Mouse (Mus musculus): ENCODE measurements at regions not wholly inside any gene's neighbourhood (a gene's known extent, or its start where the extent isn't known, plus 50 kb on each side); places are given as distances from the start of the nearest gene placed in this dataset.

GRCm38 (mm10) chr13:32536241-32536640 lies 197.7 kb upstream of the Gmds start:
- no peaks in the 10 kb centered on the region for H3K4me1 ChIP-seq

DNA sequence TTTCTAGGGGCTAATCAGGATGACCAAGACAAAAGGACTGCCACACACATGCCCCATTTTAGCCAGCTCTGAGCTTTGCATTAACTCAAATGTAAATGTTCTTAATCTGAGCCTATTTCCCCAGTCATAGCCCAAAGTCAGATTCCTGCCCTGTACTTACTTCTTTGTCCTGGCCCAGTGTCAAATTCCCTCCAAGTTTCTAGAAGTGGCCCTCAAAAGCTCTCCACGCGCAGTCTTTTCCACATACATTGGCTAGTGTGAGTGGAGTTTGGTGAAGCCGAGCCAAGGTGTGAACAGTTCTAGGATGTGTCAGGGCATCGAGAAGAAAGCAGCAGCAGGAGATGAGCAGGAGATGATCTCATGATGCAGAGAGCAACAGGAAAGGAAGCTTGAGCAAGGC lies 197.1 kb upstream of the Gmds start:
- Histone ChIP-seq H3K27ac (no peak overlapping the region), H3K4me1 (no peaks in the 10 kb centered on the region), H3K4me2 (replicated peaks) (no peak overlapping the region), H3K9ac (no peak overlapping the region), H3K27me3 (no peaks in the 10 kb centered on the region), H3K9me3 (no peaks in the 10 kb centered on the region), H3K4me3 (no peak overlapping the region), H3K36me3 (no peaks in the 10 kb centered on the region)
- no peak for ATAC-seq (ENCODE audit: insufficient number of reproducible peaks, insufficient read depth, low FRiP score, low TSS enrichment)
- WGBS = 86% methylated on average over 4 of the region's 4 CpGs

More at GRCm38 (mm10) chr13:32536241-32536640, 197.7 kb upstream of the Gmds start:
- H3K36me3 ChIP-seq = no peaks in the 10 kb centered on the region
- no peak overlapping the region for H3K4me2 ChIP-seq (replicated peaks)
- no peak overlapping the region for H3K9ac ChIP-seq
- 55% methylated on average over 4 of the region's 4 CpGs for WGBS
- no peak overlapping the region for H3K27ac ChIP-seq
- H3K27me3 ChIP-seq = no peaks in the 10 kb centered on the region
- no peaks in the 10 kb centered on the region for H3K9me3 ChIP-seq
- ATAC-seq (ENCODE audit: insufficient number of reproducible peaks, insufficient read depth, low FRiP score, low TSS enrichment) = no peak
- H3K4me3 ChIP-seq = no peak overlapping the region

DNA sequence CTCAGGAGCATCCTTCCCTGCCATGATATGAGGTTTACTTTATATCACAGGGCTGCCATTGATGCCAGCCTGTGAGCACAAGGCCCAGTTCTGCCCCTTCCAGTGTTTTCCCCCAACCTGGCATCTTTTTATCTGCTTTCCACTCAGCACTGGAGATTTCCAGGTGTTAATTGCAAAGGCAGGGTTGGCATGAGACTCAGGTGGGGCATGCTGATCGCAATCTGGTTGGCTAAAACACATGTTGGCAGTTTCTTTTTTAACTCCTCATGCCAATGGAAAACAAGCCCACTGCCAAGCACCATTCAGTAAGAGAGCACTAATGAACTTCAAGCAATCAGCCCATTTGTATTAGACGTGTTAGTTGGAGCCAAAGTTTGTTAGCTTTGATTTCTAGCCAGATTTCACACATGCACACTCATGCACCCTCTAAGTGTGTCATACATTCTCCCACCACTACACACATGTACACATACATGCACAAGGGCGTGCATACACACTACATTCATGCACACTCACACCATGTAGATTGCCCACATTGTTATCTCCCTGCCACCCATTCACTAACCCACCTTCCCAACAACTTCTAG lies 192.5 kb upstream of the Gmds start:
- no peak overlapping the region for H3K27ac ChIP-seq
- no peak for ATAC-seq (ENCODE audit: insufficient number of reproducible peaks, insufficient read depth, low FRiP score, low TSS enrichment)
- H3K36me3 ChIP-seq = no peaks in the 10 kb centered on the region
- H3K4me1 ChIP-seq = no peaks in the 10 kb centered on the region
- H3K4me2 ChIP-seq (replicated peaks) = no peak overlapping the region
- 81% methylated on average over 3 of the region's 3 CpGs for WGBS
- H3K27me3 ChIP-seq = no peaks in the 10 kb centered on the region
- no peaks in the 10 kb centered on the region for H3K9me3 ChIP-seq
- no peak overlapping the region for H3K4me3 ChIP-seq
- H3K9ac ChIP-seq = no peak overlapping the region

DNA sequence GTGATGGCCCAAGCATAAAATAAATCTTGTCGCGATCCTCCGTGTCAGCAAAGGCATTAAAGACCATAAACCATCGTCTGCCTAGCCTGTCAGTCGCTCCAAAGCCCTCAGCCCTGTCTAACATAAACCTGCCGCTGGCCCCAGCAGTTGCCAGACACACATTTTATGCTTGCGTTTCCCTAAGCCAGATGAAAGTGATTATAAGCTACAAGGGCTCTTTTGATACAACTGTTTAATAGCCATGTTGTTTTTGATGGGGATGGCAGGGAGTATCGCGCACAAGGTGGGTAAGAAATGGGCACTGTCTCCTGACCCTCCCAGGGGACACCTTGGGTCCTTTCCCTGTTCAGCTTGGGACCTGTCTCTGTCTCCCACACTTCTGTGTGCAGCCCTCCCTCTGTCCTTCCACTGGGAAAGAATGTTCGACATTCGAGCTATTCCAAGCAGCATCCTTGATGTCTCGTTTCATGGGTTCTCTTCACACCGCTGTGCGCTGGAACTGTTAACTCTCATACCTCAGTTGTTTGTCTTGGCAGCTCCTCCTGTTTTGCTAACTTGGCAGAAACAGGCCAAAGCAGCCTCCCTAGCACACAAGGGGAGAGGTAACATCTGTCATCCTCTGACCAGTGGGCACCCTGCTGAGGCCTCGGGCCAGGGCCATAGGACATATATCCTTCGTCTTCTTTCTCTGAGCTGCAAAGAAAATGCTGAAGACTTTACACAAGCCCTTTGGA lies 180.2 kb upstream of the Gmds start:
- Histone ChIP-seq H3K9me3 (no peaks in the 10 kb centered on the region), H3K36me3 (no peaks in the 10 kb centered on the region), H3K27me3 (no peaks in the 10 kb centered on the region), H3K4me2 (replicated peaks) (peak overlapping the region; percentile 8; the same call in 1 of the 2 replicates), H3K4me3 (no peak overlapping the region), H3K4me1 (peaks cover 11% of the 10 kb centered on the region; the same call in 1 of the 2 replicates), H3K9ac (no peak overlapping the region), H3K27ac (0 out of 2 replicates have a peak overlapping the region, but pooled peaks have one; percentile 59)
- 29% methylated on average over 16 of the region's 16 CpGs for WGBS
- no peak for ATAC-seq (ENCODE audit: insufficient number of reproducible peaks, insufficient read depth, low FRiP score, low TSS enrichment)

- WGBS = 66% methylated on average over 8 of the region's 8 CpGs
Measured at GRCm38 (mm10) chr13:32517514-32517913, 179.0 kb upstream of the Gmds start.

GRCm38 (mm10) chr13:32509231-32510023 lies 170.9 kb upstream of the Gmds start:
- Histone ChIP-seq H3K4me1 (peaks cover 4% of the 10 kb centered on the region; the same call in 1 of the 2 replicates), H3K4me2 (replicated peaks) (no peak overlapping the region), H3K9me3 (no peaks in the 10 kb centered on the region), H3K9ac (no peak overlapping the region), H3K36me3 (no peaks in the 10 kb centered on the region), H3K27ac (no peak overlapping the region), H3K27me3 (no peaks in the 10 kb centered on the region), H3K4me3 (no peak overlapping the region)
- ATAC-seq (ENCODE audit: insufficient number of reproducible peaks, insufficient read depth, low FRiP score, low TSS enrichment) = no peak
- 58% methylated on average over 5 of the region's 5 CpGs for WGBS

More at GRCm38 (mm10) chr13:32517514-32517913, 179.0 kb upstream of the Gmds start:
- H3K9ac ChIP-seq = no peak overlapping the region
- no peak overlapping the region for H3K27ac ChIP-seq
- ATAC-seq (ENCODE audit: insufficient number of reproducible peaks, insufficient read depth, low FRiP score, low TSS enrichment) = no peak
- no peak overlapping the region for H3K4me2 ChIP-seq (replicated peaks)
- H3K27me3 ChIP-seq = no peaks in the 10 kb centered on the region
- H3K9me3 ChIP-seq = no peaks in the 10 kb centered on the region
- no peak overlapping the region for H3K4me3 ChIP-seq
- H3K36me3 ChIP-seq = no peaks in the 10 kb centered on the region
- peaks cover 11% of the 10 kb centered on the region; the same call in 1 of the 2 replicates for H3K4me1 ChIP-seq

- H3K4me3 ChIP-seq = no peak overlapping the region
- peaks cover 4% of the 10 kb centered on the region; the same call in 1 of the 2 replicates for H3K4me1 ChIP-seq
- no peaks in the 10 kb centered on the region for H3K36me3 ChIP-seq
- no peak for ATAC-seq (ENCODE audit: insufficient number of reproducible peaks, insufficient read depth, low FRiP score, low TSS enrichment)
- no peaks in the 10 kb centered on the region for H3K27me3 ChIP-seq
- H3K27ac ChIP-seq = no peak overlapping the region
- WGBS = 61% methylated on average over 3 of the region's 3 CpGs
- no peak overlapping the region for H3K9ac ChIP-seq
- no peaks in the 10 kb centered on the region for H3K9me3 ChIP-seq
- H3K4me2 ChIP-seq (replicated peaks) = no peak overlapping the region
Measured at GRCm38 (mm10) chr13:32508447-32508846, 169.9 kb upstream of the Gmds start.

DNA sequence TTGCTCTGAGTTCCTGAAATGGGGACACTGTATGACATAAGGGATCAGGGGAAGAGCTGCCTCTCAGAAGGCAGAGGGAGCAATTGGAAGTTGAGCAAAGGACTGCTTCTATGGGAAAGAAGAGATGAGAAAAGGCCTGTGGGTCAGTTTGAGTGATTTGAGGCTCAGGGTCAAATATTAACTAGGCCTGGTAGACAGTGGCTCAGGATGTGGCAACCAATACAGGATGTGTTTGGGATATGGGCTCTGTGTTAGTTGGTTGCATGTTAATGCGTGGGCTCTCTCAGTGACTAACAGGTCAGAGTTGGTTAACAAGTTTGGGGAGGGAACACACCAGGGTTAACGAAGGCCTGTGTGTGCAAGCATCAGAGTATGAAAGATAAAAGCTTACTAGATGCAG lies 169.3 kb upstream of the Gmds start:
- no peaks in the 10 kb centered on the region for H3K36me3 ChIP-seq
- H3K9me3 ChIP-seq = no peaks in the 10 kb centered on the region
- no peak overlapping the region for H3K9ac ChIP-seq
- H3K4me2 ChIP-seq (replicated peaks) = no peak overlapping the region
- 0 out of 2 replicates have a peak overlapping the region, but pooled peaks have one; percentile 37 for H3K27ac ChIP-seq
- WGBS = 91% methylated on average over 2 of the region's 2 CpGs
- ATAC-seq (ENCODE audit: insufficient number of reproducible peaks, insufficient read depth, low FRiP score, low TSS enrichment) = no peak
- peaks cover 4% of the 10 kb centered on the region; the same call in 1 of the 2 replicates for H3K4me1 ChIP-seq
- no peak overlapping the region for H3K4me3 ChIP-seq
- no peaks in the 10 kb centered on the region for H3K27me3 ChIP-seq

- Histone ChIP-seq H3K4me2 (replicated peaks) (no peak overlapping the region), H3K4me1 (peaks cover 24% of the 10 kb centered on the region), H3K27ac (no peak overlapping the region), H3K9me3 (no peaks in the 10 kb centered on the region), H3K4me3 (no peak overlapping the region), H3K27me3 (no peaks in the 10 kb centered on the region), H3K9ac (no peak overlapping the region), H3K36me3 (no peaks in the 10 kb centered on the region)
- 50% methylated on average over 8 of the region's 8 CpGs for WGBS
- no peak for ATAC-seq (ENCODE audit: insufficient number of reproducible peaks, insufficient read depth, low FRiP score, low TSS enrichment)
Measured at GRCm38 (mm10) chr13:32498205-32498790, 159.8 kb upstream of the Gmds start.

DNA sequence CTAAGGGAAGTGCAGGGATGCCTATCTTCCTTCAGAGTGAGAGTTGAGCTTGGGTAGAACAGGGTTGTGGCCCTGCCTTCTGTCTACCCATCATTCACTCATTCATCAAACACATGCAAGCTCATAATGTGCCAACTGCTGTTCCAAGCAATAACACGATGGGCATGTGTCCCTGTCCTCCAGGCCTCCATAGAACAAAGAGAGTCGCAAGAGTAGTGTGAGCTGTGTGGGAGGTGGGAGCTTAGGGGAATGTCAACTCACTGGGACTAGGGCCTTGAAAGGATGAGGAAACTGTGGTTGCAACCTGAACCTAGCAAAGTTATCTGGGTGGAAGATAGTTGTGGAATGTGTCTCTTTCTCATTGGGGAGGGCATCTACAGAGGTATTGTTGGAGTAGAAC lies 157.7 kb upstream of the Gmds start:
- Histone ChIP-seq H3K4me3 (no peak overlapping the region), H3K27me3 (no peaks in the 10 kb centered on the region), H3K4me2 (replicated peaks) (no peak overlapping the region), H3K36me3 (no peaks in the 10 kb centered on the region), H3K27ac (no peak overlapping the region), H3K9me3 (no peaks in the 10 kb centered on the region), H3K4me1 (peaks cover 28% of the 10 kb centered on the region), H3K9ac (no peak overlapping the region)
- no peak for ATAC-seq (ENCODE audit: insufficient number of reproducible peaks, insufficient read depth, low FRiP score, low TSS enrichment)
- WGBS = 87% methylated on average over 2 of the region's 2 CpGs

DNA sequence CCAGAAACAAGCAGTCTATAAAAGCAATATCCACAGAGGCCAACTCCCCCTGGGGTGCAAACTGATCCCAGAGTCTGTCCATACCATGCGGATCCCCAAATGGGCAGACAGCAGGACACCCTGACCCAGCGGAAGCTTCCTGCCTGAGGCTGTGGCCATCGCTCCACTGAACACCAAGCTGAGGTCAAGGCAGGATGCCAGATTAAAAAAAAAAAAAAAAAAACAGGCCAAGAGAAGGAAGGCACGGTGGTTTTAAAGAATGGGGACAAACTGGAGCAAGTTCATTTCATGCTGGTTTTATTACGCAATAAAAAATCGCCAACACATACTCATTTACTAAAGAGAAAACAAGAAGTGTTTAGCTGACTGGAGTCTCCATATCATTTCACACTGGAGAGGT lies 156.5 kb upstream of the Gmds start:
- 49% methylated on average over 6 of the region's 6 CpGs for WGBS
- H3K27me3 ChIP-seq = no peaks in the 10 kb centered on the region
- no peak overlapping the region for H3K9ac ChIP-seq
- H3K4me2 ChIP-seq (replicated peaks) = no peak overlapping the region
- H3K4me3 ChIP-seq = no peak overlapping the region
- no peak overlapping the region for H3K27ac ChIP-seq
- H3K36me3 ChIP-seq = no peaks in the 10 kb centered on the region
- ATAC-seq (ENCODE audit: insufficient number of reproducible peaks, insufficient read depth, low FRiP score, low TSS enrichment) = no peak
- H3K4me1 ChIP-seq = peaks cover 27% of the 10 kb centered on the region
- H3K9me3 ChIP-seq = no peaks in the 10 kb centered on the region

Measured in embryonic facial prominence, embryonic 12.5 days (tissue).